Mouse (Mus musculus) embryonic fibroblast, embryonic 13.5 days (primary cell): ENCODE results near the gene Slc38a1.

Experiments
- CTCF ChIP-seq: IDR thresholded peaks from 2 replicates; pipeline ENCODE4 v1.5.1; 2011; ENCODE audit warnings: mild to moderate bottlenecking, control low read depth, low read length, moderate library complexity, borderline replicate concordance; ENCODE audit not compliant: insufficient read depth
- POLR2A ChIP-seq: IDR thresholded peaks from 2 replicates; pipeline ENCODE4 v1.6.1; 2011; ENCODE audit warnings: low read depth, mild to moderate bottlenecking, control low read depth, low read length, moderate library complexity

- TF ChIP-seq POLR2A (no peak), CTCF (no peak)
Observed at GRCm38 (mm10) chr15:96652531-96652930, 9.8 kb upstream of the Slc38a1 start.
